Mouse (Mus musculus) limb, embryonic 10.5 days (tissue): ENCODE data around the gene Btbd10. TPM values are rescaled to one million over a fixed set of nuclear protein-coding genes. Genes with fewer than 3 reads are reported as not detected.

Experiments used
- DNase-seq: peaks from one replicate; pipeline ENCODE4 v3.0.0-alpha.2; 2017; ENCODE audit warnings: low spot score
- H3K27ac ChIP-seq: fragments of 300-500 bp; sonication (generic); 2 replicates; pipeline ENCODE4 v1.5.1; 2016; ENCODE audit warnings: mild to moderate bottlenecking
- H3K27me3 ChIP-seq: fragments of 300-500 bp; sonication (generic); 2 replicates; pipeline ENCODE4 v1.6.1; 2016; ENCODE audit warnings: low read depth, mild to moderate bottlenecking; ENCODE audit not compliant: poor library complexity, severe bottlenecking
- H3K36me3 ChIP-seq: fragments of 300-500 bp; sonication (generic); 2 replicates; pipeline ENCODE4 v1.6.1; 2016; ENCODE audit warnings: mild to moderate bottlenecking, moderate library complexity
- H3K4me1 ChIP-seq: fragments of 300-500 bp; sonication (generic); 2 replicates; pipeline ENCODE4 v1.6.1; 2016
- H3K4me3 ChIP-seq: fragments of 300-500 bp; sonication (generic); 2 replicates; pipeline ENCODE4 v1.5.1; 2016; ENCODE audit warnings: mild to moderate bottlenecking, moderate library complexity
- H3K9me3 ChIP-seq: fragments of 300-500 bp; sonication (generic); replicated peaks from 2 replicates; pipeline ENCODE4 v1.6.1; 2016; ENCODE audit warnings: mild to moderate bottlenecking
- WGBS: fragments of 180-500 bp; shearing (Covaris S2); methylation state at CpG from one replicate; pipeline ENCODE4 v1.1.7; 2016; 5-methylcytosine and 5-hydroxymethylcytosine counted together
- polyA plus RNA-seq: library from polyadenylated mRNA; unstranded; fragments of >200 nt; fragmentation: Nextera tagmentation; extraction: Ambion mirVana; gene quantifications from 2 replicates; pipeline ENCODE4 v1.2.1, GENCODE M21; 2016

Gene Btbd10
- polyA plus RNA-seq: 17.0 and 21.8 TPM in 2 replicates

GRCm38 (mm10) chr7:113368746-113369619 lies at the start of gene Btbd10:
Gene Btbd10, minus strand, starts transcription at chr7:113369392.
- 0 out of 2 replicates have a peak, but pooled peaks cover 3% of the 10 kb centered on the region for H3K27me3 ChIP-seq
- peak; percentile 94 for DNase-seq
- H3K9me3 ChIP-seq: no peaks in the 10 kb centered on the region
- under 1% methylated on average over 64 of the region's 64 CpGs for WGBS
- H3K27ac ChIP-seq: peak within 1 kb of the TSS; percentile 90
- peak within 1 kb of the TSS; percentile 83 for H3K4me3 ChIP-seq
- H3K4me1 ChIP-seq: peaks cover 12% of the 10 kb centered on the region
- no peaks in the 10 kb centered on the region for H3K36me3 ChIP-seq

GRCm38 (mm10) chr7:113416536-113416935 lies 47.3 kb upstream of the Btbd10 start:
- H3K27ac ChIP-seq: no peak overlapping the region
- no peaks in the 10 kb centered on the region for H3K9me3 ChIP-seq
- no peaks in the 10 kb centered on the region for H3K27me3 ChIP-seq
- 92% methylated on average over 1 of the region's 1 CpGs for WGBS
- H3K4me3 ChIP-seq: no peak overlapping the region
- no peaks in the 10 kb centered on the region for H3K36me3 ChIP-seq
- H3K4me1 ChIP-seq: no peaks in the 10 kb centered on the region
- no peak for DNase-seq

- H3K4me3 ChIP-seq: no peak overlapping the region
- H3K9me3 ChIP-seq: no peaks in the 10 kb centered on the region
- no peaks in the 10 kb centered on the region for H3K36me3 ChIP-seq
- DNase-seq: no peak
- 94% methylated on average over 3 of the region's 3 CpGs for WGBS
- H3K4me1 ChIP-seq: no peaks in the 10 kb centered on the region
- no peak overlapping the region for H3K27ac ChIP-seq
- no peaks in the 10 kb centered on the region for H3K27me3 ChIP-seq
Measured at GRCm38 (mm10) chr7:113415256-113415655, 46.1 kb upstream of the Btbd10 start.

GRCm38 (mm10) chr7:113408712-113409111 lies 39.5 kb upstream of the Btbd10 start:
- Histone ChIP-seq H3K9me3 (no peaks in the 10 kb centered on the region), H3K4me3 (no peak overlapping the region), H3K36me3 (no peaks in the 10 kb centered on the region), H3K27me3 (no peaks in the 10 kb centered on the region), H3K27ac (no peak overlapping the region), H3K4me1 (no peaks in the 10 kb centered on the region)
- WGBS: 50% methylated on average over 5 of the region's 5 CpGs
- DNase-seq: no peak

- Histone ChIP-seq H3K4me3 (no peak overlapping the region), H3K36me3 (no peaks in the 10 kb centered on the region), H3K4me1 (no peaks in the 10 kb centered on the region), H3K9me3 (no peaks in the 10 kb centered on the region), H3K27ac (no peak overlapping the region), H3K27me3 (no peaks in the 10 kb centered on the region)
- no peak for DNase-seq
Measured at GRCm38 (mm10) chr7:113398083-113398482, 28.9 kb upstream of the Btbd10 start.

- WGBS: 92% methylated on average over 4 of the region's 4 CpGs
- Histone ChIP-seq H3K9me3 (no peaks in the 10 kb centered on the region), H3K4me1 (no peaks in the 10 kb centered on the region), H3K27me3 (no peaks in the 10 kb centered on the region), H3K4me3 (no peak overlapping the region), H3K36me3 (no peaks in the 10 kb centered on the region), H3K27ac (no peak overlapping the region)
- DNase-seq: no peak
Measured at GRCm38 (mm10) chr7:113396661-113397060, 27.5 kb upstream of the Btbd10 start.

- H3K4me3 ChIP-seq: no peak overlapping the region
- no peak overlapping the region for H3K27ac ChIP-seq
- H3K36me3 ChIP-seq: no peaks in the 10 kb centered on the region
- DNase-seq: no peak
- 82% methylated on average over 2 of the region's 2 CpGs for WGBS
- no peaks in the 10 kb centered on the region for H3K4me1 ChIP-seq
- no peaks in the 10 kb centered on the region for H3K9me3 ChIP-seq
- no peaks in the 10 kb centered on the region for H3K27me3 ChIP-seq
Measured at GRCm38 (mm10) chr7:113391619-113392018, 22.4 kb upstream of the Btbd10 start.

GRCm38 (mm10) chr7:113388470-113388869 lies 19.3 kb upstream of the Btbd10 start, which contains the start of gene Pth:
Gene Pth, minus strand, starts transcription at chr7:113388570.
- WGBS: 90% methylated on average over 2 of the region's 2 CpGs

GRCm38 (mm10) chr7:113377875-113378658 lies 8.9 kb upstream of the Btbd10 start:
- Histone ChIP-seq H3K4me3 (no peak overlapping the region), H3K27ac (no peak overlapping the region), H3K9me3 (no peaks in the 10 kb centered on the region), H3K36me3 (no peaks in the 10 kb centered on the region), H3K27me3 (no peaks in the 10 kb centered on the region), H3K4me1 (no peaks in the 10 kb centered on the region)
- DNase-seq: peak; percentile 62
- 36% methylated on average over 7 of the region's 7 CpGs for WGBS

More at GRCm38 (mm10) chr7:113388470-113388869, 19.3 kb upstream of the Btbd10 start, which contains the start of gene Pth:
- H3K4me3 ChIP-seq: no peak within 1 kb of the TSS
- H3K4me1 ChIP-seq: no peaks in the 10 kb centered on the region
- H3K9me3 ChIP-seq: no peaks in the 10 kb centered on the region
- no peaks in the 10 kb centered on the region for H3K36me3 ChIP-seq
- no peak for DNase-seq
- no peak within 1 kb of the TSS for H3K27ac ChIP-seq
- no peaks in the 10 kb centered on the region for H3K27me3 ChIP-seq

- Histone ChIP-seq H3K4me3 (no peak overlapping the region), H3K27me3 (0 out of 2 replicates have a peak, but pooled peaks cover 3% of the 10 kb centered on the region), H3K4me1 (peaks cover 12% of the 10 kb centered on the region), H3K9me3 (no peaks in the 10 kb centered on the region), H3K36me3 (no peaks in the 10 kb centered on the region), H3K27ac (no peak overlapping the region)
- 80% methylated on average over 1 of the region's 1 CpGs for WGBS
- no peak for DNase-seq
Measured at GRCm38 (mm10) chr7:113372682-113373081, 3.5 kb upstream of the Btbd10 start.

- Histone ChIP-seq H3K27ac (peak overlapping the region; percentile 90), H3K4me3 (peak overlapping the region; percentile 83), H3K4me1 (peaks cover 12% of the 10 kb centered on the region), H3K27me3 (0 out of 2 replicates have a peak, but pooled peaks cover 3% of the 10 kb centered on the region), H3K9me3 (no peaks in the 10 kb centered on the region), H3K36me3 (no peaks in the 10 kb centered on the region)
- peak; percentile 85 for DNase-seq
- under 1% methylated on average over 44 of the region's 44 CpGs for WGBS
Measured at GRCm38 (mm10) chr7:113369620-113370340, 588 bp upstream of the Btbd10 start.

- no peak overlapping the region for H3K27ac ChIP-seq
- no peak for DNase-seq
- no peak overlapping the region for H3K4me3 ChIP-seq
- H3K27me3 ChIP-seq: 0 out of 2 replicates have a peak, but pooled peaks cover 3% of the 10 kb centered on the region
- no peaks in the 10 kb centered on the region for H3K36me3 ChIP-seq
- H3K4me1 ChIP-seq: peaks cover 12% of the 10 kb centered on the region
- WGBS: 90% methylated on average over 4 of the region's 4 CpGs
- H3K9me3 ChIP-seq: no peaks in the 10 kb centered on the region
Measured at GRCm38 (mm10) chr7:113367440-113367839, 1.8 kb downstream of the Btbd10 start.
